Mouse (Mus musculus): ENCODE measurements around the gene Sco1. TPM values are rescaled to one million over a fixed set of nuclear protein-coding genes. Genes with fewer than 3 reads are reported as not detected.
A peak's percentile ranks its signal among the peaks of the same experiment; 100 is the strongest.

The Sco1 gene
- polyA plus RNA-seq, 1 experiment = 1.8 TPM

- Histone ChIP-seq H3K36me3 (ENCODE audit: control insufficient read depth, insufficient read depth, low read length) (no peaks in the 10 kb centered on the region), H3K27ac (ENCODE audit: control insufficient read depth, insufficient read depth, low read depth, low read length) (no peak overlapping the region), H3K4me1 (ENCODE audit: control insufficient read depth, insufficient read depth, low read length) (peaks cover 3% of the 10 kb centered on the region; the same call in 1 of the 2 replicates), H3K27me3 (ENCODE audit: control insufficient read depth, insufficient read depth, low read length) (no peaks in the 10 kb centered on the region), H3K4me3 (ENCODE audit: control insufficient read depth, low read depth, low read length) (no peak overlapping the region)
- TF ChIP-seq POLR2A (IDR thresholded peaks at IDR 0.05; ENCODE audit: control insufficient read depth, low read depth, low read length) (no peak), CTCF (IDR thresholded peaks at IDR 0.05; ENCODE audit: control insufficient read depth, insufficient read depth, insufficient replicate concordance, low read depth, low read length) (no peak)
Observed at GRCm38 (mm10) chr11:67043007-67043406, 9.5 kb upstream of the Sco1 start.

GRCm38 (mm10) chr11:67044959-67045358 is 7.5 kb upstream of the Sco1 start:
- Histone ChIP-seq H3K27me3 (ENCODE audit: control insufficient read depth, insufficient read depth, low read length) (no peaks in the 10 kb centered on the region), H3K4me1 (ENCODE audit: control insufficient read depth, insufficient read depth, low read length) (peaks cover 3% of the 10 kb centered on the region; the same call in 1 of the 2 replicates), H3K4me3 (ENCODE audit: control insufficient read depth, low read depth, low read length) (no peak overlapping the region), H3K27ac (ENCODE audit: control insufficient read depth, insufficient read depth, low read depth, low read length) (no peak overlapping the region), H3K36me3 (ENCODE audit: control insufficient read depth, insufficient read depth, low read length) (no peaks in the 10 kb centered on the region)
- TF ChIP-seq POLR2A (IDR thresholded peaks at IDR 0.05; ENCODE audit: control insufficient read depth, low read depth, low read length) = no peak
- no peak for TF ChIP-seq CTCF (IDR thresholded peaks at IDR 0.05; ENCODE audit: control insufficient read depth, insufficient read depth, insufficient replicate concordance, low read depth, low read length)

- H3K27me3 ChIP-seq (ENCODE audit: control insufficient read depth, insufficient read depth, low read length) = no peaks in the 10 kb centered on the region
- H3K36me3 ChIP-seq (ENCODE audit: control insufficient read depth, insufficient read depth, low read length) = no peaks in the 10 kb centered on the region
- H3K4me1 ChIP-seq (ENCODE audit: control insufficient read depth, insufficient read depth, low read length) = peaks cover 5% of the 10 kb centered on the region; the same call in 1 of the 2 replicates
- H3K4me3 ChIP-seq (ENCODE audit: control insufficient read depth, low read depth, low read length) = no peak overlapping the region
- no peak overlapping the region for H3K27ac ChIP-seq (ENCODE audit: control insufficient read depth, insufficient read depth, low read depth, low read length)
- TF ChIP-seq CTCF (IDR thresholded peaks at IDR 0.05; ENCODE audit: control insufficient read depth, insufficient read depth, insufficient replicate concordance, low read depth, low read length) = no peak
- no peak for TF ChIP-seq POLR2A (IDR thresholded peaks at IDR 0.05; ENCODE audit: control insufficient read depth, low read depth, low read length)
Observed at GRCm38 (mm10) chr11:67047199-67047598, 5.3 kb upstream of the Sco1 start.

DNA sequence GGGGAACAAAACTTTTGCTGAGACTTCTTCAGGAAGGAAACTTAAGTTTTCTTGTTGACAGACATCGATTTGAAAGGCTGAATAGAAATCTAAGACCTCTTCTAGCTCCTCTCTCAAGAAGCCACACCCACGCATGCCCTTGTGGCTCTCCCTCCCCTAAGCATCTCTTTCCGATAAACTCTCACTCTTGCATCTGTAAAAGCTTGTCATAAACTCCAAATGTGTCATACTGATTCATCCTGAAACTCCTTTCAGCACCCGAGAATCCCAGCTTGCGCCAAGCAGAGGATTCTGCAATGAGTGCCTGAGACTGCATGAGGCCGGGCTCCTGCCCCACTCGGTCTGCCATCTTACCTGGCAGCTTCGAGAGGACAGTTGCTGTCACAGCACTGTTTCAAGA is 4.0 kb upstream of the Sco1 start:
- no peak overlapping the region for H3K4me3 ChIP-seq (ENCODE audit: control insufficient read depth, low read depth, low read length)
- H3K4me1 ChIP-seq (ENCODE audit: control insufficient read depth, insufficient read depth, low read length) = peaks cover 4% of the 10 kb centered on the region; the same call in 1 of the 2 replicates
- no peaks in the 10 kb centered on the region for H3K27me3 ChIP-seq (ENCODE audit: control insufficient read depth, insufficient read depth, low read length)
- H3K36me3 ChIP-seq (ENCODE audit: control insufficient read depth, insufficient read depth, low read length) = no peaks in the 10 kb centered on the region
- H3K27ac ChIP-seq (ENCODE audit: control insufficient read depth, insufficient read depth, low read depth, low read length) = no peak overlapping the region
- TF ChIP-seq CTCF (IDR thresholded peaks at IDR 0.05; ENCODE audit: control insufficient read depth, insufficient read depth, insufficient replicate concordance, low read depth, low read length) = no peak

GRCm38 (mm10) chr11:67049256-67049655 is 3.2 kb upstream of the Sco1 start:
- H3K4me1 ChIP-seq (ENCODE audit: control insufficient read depth, insufficient read depth, low read length) = peaks cover 4% of the 10 kb centered on the region; the same call in 1 of the 2 replicates
- H3K4me3 ChIP-seq (ENCODE audit: control insufficient read depth, low read depth, low read length) = no peak overlapping the region
- H3K36me3 ChIP-seq (ENCODE audit: control insufficient read depth, insufficient read depth, low read length) = no peaks in the 10 kb centered on the region
- H3K27ac ChIP-seq (ENCODE audit: control insufficient read depth, insufficient read depth, low read depth, low read length) = no peak overlapping the region
- TF ChIP-seq CTCF (IDR thresholded peaks at IDR 0.05; ENCODE audit: control insufficient read depth, insufficient read depth, insufficient replicate concordance, low read depth, low read length) (no peak), POLR2A (IDR thresholded peaks at IDR 0.05; ENCODE audit: control insufficient read depth, low read depth, low read length) (no peak)
- no peaks in the 10 kb centered on the region for H3K27me3 ChIP-seq (ENCODE audit: control insufficient read depth, insufficient read depth, low read length)

GRCm38 (mm10) chr11:67051676-67052320 is 672 bp upstream of the Sco1 start:
- Histone ChIP-seq H3K4me3 (ENCODE audit: control insufficient read depth, low read depth, low read length) (peak overlapping the region; percentile 98), H3K36me3 (ENCODE audit: control insufficient read depth, insufficient read depth, low read length) (no peaks in the 10 kb centered on the region; the same call in 1 of the 2 replicates), H3K27me3 (ENCODE audit: control insufficient read depth, insufficient read depth, low read length) (no peaks in the 10 kb centered on the region), H3K4me1 (ENCODE audit: control insufficient read depth, insufficient read depth, low read length) (peaks cover 4% of the 10 kb centered on the region; the same call in 1 of the 2 replicates), H3K27ac (ENCODE audit: control insufficient read depth, insufficient read depth, low read depth, low read length) (peak overlapping the region; percentile 88)
- TF ChIP-seq CTCF (IDR thresholded peaks at IDR 0.05; ENCODE audit: control insufficient read depth, insufficient read depth, insufficient replicate concordance, low read depth, low read length) = no peak
- TF ChIP-seq POLR2A (IDR thresholded peaks at IDR 0.05; ENCODE audit: control insufficient read depth, low read depth, low read length) = no peak

GRCm38 (mm10) chr11:67054754-67055365 is 2.4 kb downstream of the Sco1 start:
- H3K27me3 ChIP-seq (ENCODE audit: control insufficient read depth, insufficient read depth, low read length) = no peaks in the 10 kb centered on the region
- H3K4me3 ChIP-seq (ENCODE audit: control insufficient read depth, low read depth, low read length) = no peak overlapping the region
- no peak for TF ChIP-seq POLR2A (IDR thresholded peaks at IDR 0.05; ENCODE audit: control insufficient read depth, low read depth, low read length)
- TF ChIP-seq CTCF (IDR thresholded peaks at IDR 0.05; ENCODE audit: control insufficient read depth, insufficient read depth, insufficient replicate concordance, low read depth, low read length) = no peak
- peaks cover 4% of the 10 kb centered on the region; the same call in 1 of the 2 replicates for H3K4me1 ChIP-seq (ENCODE audit: control insufficient read depth, insufficient read depth, low read length)
- H3K36me3 ChIP-seq (ENCODE audit: control insufficient read depth, insufficient read depth, low read length) = peaks cover 2% of the 10 kb centered on the region
- no peak overlapping the region for H3K27ac ChIP-seq (ENCODE audit: control insufficient read depth, insufficient read depth, low read depth, low read length)
